Mouse (Mus musculus) small intestine, adult 2 months (tissue): ENCODE data around the gene Cdr2l. TPM values are rescaled to one million over a fixed set of nuclear protein-coding genes. Genes with fewer than 3 reads are reported as not detected.

Source experiments
- H3K27ac ChIP-seq: fragments of 200-500 bp; 2 replicates; pipeline ENCODE4 v1.5.1; 2012; ENCODE audit warnings: low read depth, low read length, control low read depth, inconsistent platforms; ENCODE audit not compliant: insufficient read depth
- H3K27me3 ChIP-seq: fragments of 200-500 bp; 2 replicates; pipeline ENCODE4 v1.6.1; 2012; ENCODE audit warnings: mild to moderate bottlenecking, moderate library complexity, low read length, inconsistent platforms; ENCODE audit not compliant: control insufficient read depth, insufficient read depth
- H3K36me3 ChIP-seq: fragments of 200-500 bp; 2 replicates; pipeline ENCODE4 v1.6.1; 2012; ENCODE audit warnings: mild to moderate bottlenecking, low read length, control low read depth, inconsistent platforms; ENCODE audit not compliant: control insufficient read depth, insufficient read depth
- H3K4me1 ChIP-seq: fragments of 200-500 bp; 2 replicates; pipeline ENCODE4 v1.6.1; 2012; ENCODE audit warnings: low read length, inconsistent platforms, mixed read lengths; ENCODE audit not compliant: control insufficient read depth, insufficient read depth, insufficient read length
- H3K4me3 ChIP-seq: fragments of 200-500 bp; 2 replicates; pipeline ENCODE4 v1.5.1; 2012; ENCODE audit warnings: low read depth, mild to moderate bottlenecking, control low read depth, inconsistent platforms, low read length, moderate library complexity
- CTCF ChIP-seq: fragments of 200-500 bp; IDR thresholded peaks from 2 replicates; pipeline ENCODE4 v1.5.1; 2012; ENCODE audit warnings: low read depth, mild to moderate bottlenecking, control low read depth, inconsistent platforms, low read length, moderate library complexity, mixed read lengths; ENCODE audit not compliant: insufficient replicate concordance, insufficient read length; ENCODE audit errors: extremely low read depth
- POLR2A ChIP-seq: fragments of 200-500 bp; IDR thresholded peaks from 2 replicates; pipeline ENCODE4 v1.6.1; 2012; ENCODE audit warnings: low read depth, mild to moderate bottlenecking, control low read depth, inconsistent platforms, low read length, moderate library complexity
- WGBS: fragments of 180-500 bp; shearing (Covaris S2); methylation state at CpG from one replicate; pipeline ENCODE4 v1.1.7; 2018; 5-methylcytosine and 5-hydroxymethylcytosine counted together
- polyA plus RNA-seq: library from polyadenylated mRNA; depleted of rRNA; stranded (reverse); fragments of >200 nt; gene quantifications from 2 replicates; pipeline ENCODE4 v1.2.3, GENCODE M21; 2012; rRNA removed

Cdr2l gene
- polyA plus RNA-seq, 1 experiment: 4.2 TPM

DNA sequence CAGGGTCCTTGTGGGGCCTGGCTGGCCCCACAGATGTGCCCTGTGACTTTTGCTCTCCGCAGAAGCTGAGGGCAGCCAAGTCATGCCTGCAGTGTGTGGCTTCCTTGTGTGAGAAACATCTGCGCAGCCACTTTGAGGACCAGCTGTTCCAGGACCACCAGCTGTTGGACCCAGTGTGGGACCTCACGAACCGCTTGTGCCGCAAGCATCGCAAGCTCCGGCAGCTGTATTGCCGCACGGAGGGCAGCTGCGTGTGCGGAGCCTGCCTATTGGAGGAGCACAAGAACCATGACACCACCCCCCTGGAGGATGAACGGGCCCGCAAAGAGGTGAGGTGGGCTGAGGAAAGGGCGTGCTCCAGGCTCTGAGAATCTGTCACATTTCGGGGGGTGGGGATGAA, 59.7 kb downstream of the Cdr2l start:
- H3K4me3 ChIP-seq: no peak overlapping the region
- no peaks in the 10 kb centered on the region for H3K36me3 ChIP-seq
- peaks cover 7% of the 10 kb centered on the region for H3K4me1 ChIP-seq
- WGBS: 79% methylated on average over 15 of the region's 15 CpGs
- H3K27me3 ChIP-seq: no peaks in the 10 kb centered on the region
- TF ChIP-seq POLR2A (no peak), CTCF (no peak)
- H3K27ac ChIP-seq: no peak overlapping the region

Other genes starting within 250 kb of the Cdr2l start
- gene Cd300lf, start 247.9 kb upstream of the Cdr2l start, polyA plus RNA-seq: 3.9 and 6.9 TPM in 2 replicates
- 314 and 949 TPM in 2 replicates for gene Slc9a3r1, start 218.6 kb upstream of the Cdr2l start, polyA plus RNA-seq
- 10.0 and 21.0 TPM in 2 replicates for gene Tmem104, start 194.4 kb upstream of the Cdr2l start, polyA plus RNA-seq
- 22.7 and 35.6 TPM in 2 replicates for gene Nat9, start 194.1 kb upstream of the Cdr2l start, polyA plus RNA-seq
- gene Grin2c, start 114.7 kb upstream of the Cdr2l start, polyA plus RNA-seq: 0.10 and 0.33 TPM in 2 replicates
- 7.8 and 12.2 TPM in 2 replicates for gene Fdxr, start 104.9 kb upstream of the Cdr2l start, polyA plus RNA-seq
- gene Fads6, start 84.3 kb upstream of the Cdr2l start, polyA plus RNA-seq: 0.71 and 1.4 TPM in 2 replicates
- 0.08 and 1.3 TPM in 2 replicates for gene Otop2, start 74.8 kb upstream of the Cdr2l start, polyA plus RNA-seq
- 0.05 and 0.08 TPM in 2 replicates for gene Ush1g, start 59.9 kb upstream of the Cdr2l start, polyA plus RNA-seq
- gene Otop3, start 47.2 kb upstream of the Cdr2l start, polyA plus RNA-seq: 0.61 and 93.4 TPM in 2 replicates
- 30.2 and 37.6 TPM in 2 replicates for gene Hid1, start 14.2 kb upstream of the Cdr2l start, polyA plus RNA-seq
- 42.0 and 45.8 TPM in 2 replicates for gene Mrpl58, start 21.8 kb downstream of the Cdr2l start, polyA plus RNA-seq
- 50.8 and 61.5 TPM in 2 replicates for gene Atp5h, start 38.0 kb downstream of the Cdr2l start, polyA plus RNA-seq
- 13.4 and 27.3 TPM in 2 replicates for gene Kctd2, start 38.2 kb downstream of the Cdr2l start, polyA plus RNA-seq
- gene Trim80, start 58.6 kb downstream of the Cdr2l start, polyA plus RNA-seq: 1.5 and 4.7 TPM in 2 replicates
- 98.7 and 220 TPM in 2 replicates for gene Slc16a5, start 80.6 kb downstream of the Cdr2l start, polyA plus RNA-seq
- gene Armc7, start 93.8 kb downstream of the Cdr2l start, polyA plus RNA-seq: 13.2 and 16.3 TPM in 2 replicates
- gene Nt5c, start 109.9 kb downstream of the Cdr2l start, polyA plus RNA-seq: 56.8 and 132 TPM in 2 replicates
- gene Jpt1, start 132.5 kb downstream of the Cdr2l start, polyA plus RNA-seq: 210 and 430 TPM in 2 replicates
- 3.6 and 7.0 TPM in 2 replicates for gene Sumo2, start 154.4 kb downstream of the Cdr2l start, polyA plus RNA-seq
- gene Nup85, start 182.5 kb downstream of the Cdr2l start, polyA plus RNA-seq: 12.6 and 16.8 TPM in 2 replicates
- gene Mrps7, start 222.0 kb downstream of the Cdr2l start, polyA plus RNA-seq: 11.8 and 13.3 TPM in 2 replicates
- gene Gga3, start 222.1 kb downstream of the Cdr2l start, polyA plus RNA-seq: 12.6 and 14.7 TPM in 2 replicates
- gene Mif4gd, start 231.1 kb downstream of the Cdr2l start, polyA plus RNA-seq: 49.4 and 108 TPM in 2 replicates
- gene Slc25a19, start 246.4 kb downstream of the Cdr2l start, polyA plus RNA-seq: 11.3 and 19.6 TPM in 2 replicates